Mouse (Mus musculus): Measurements from ENCODE around the gene Atxn7.
"Not testable (repeated sequence)": the region's sequence is repeated elsewhere in the genome, so short reads cannot be mapped to it uniquely, and the experiment has no call there.

Atxn7 gene

DNA sequence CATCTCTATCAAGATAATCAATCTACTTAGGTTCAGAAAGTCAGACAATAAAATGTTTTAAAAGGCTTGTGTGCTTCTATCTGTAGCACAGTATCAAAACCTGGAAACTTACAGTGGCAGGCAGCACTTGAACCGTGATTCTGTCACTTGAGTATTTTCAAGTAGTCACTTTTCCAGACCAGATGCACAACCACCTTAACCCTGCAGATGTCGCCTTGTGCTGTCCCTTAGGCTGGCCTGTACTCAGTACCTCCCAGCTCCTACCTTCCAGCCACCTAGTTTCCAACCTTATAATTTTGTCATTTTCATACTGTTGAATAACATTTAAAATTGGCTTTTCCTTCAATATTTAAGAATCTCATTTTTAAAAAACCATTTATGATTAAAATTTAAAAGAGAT lies 20.9 kb downstream of the Atxn7 start:
- DNase-seq (ENCODE audit: low read depth, low spot score), result no peak

GRCm38 (mm10) chr14:13988397-13988796 lies 27.2 kb downstream of the Atxn7 start:
- no peak for DNase-seq (ENCODE audit: low read depth, low spot score)

DNA sequence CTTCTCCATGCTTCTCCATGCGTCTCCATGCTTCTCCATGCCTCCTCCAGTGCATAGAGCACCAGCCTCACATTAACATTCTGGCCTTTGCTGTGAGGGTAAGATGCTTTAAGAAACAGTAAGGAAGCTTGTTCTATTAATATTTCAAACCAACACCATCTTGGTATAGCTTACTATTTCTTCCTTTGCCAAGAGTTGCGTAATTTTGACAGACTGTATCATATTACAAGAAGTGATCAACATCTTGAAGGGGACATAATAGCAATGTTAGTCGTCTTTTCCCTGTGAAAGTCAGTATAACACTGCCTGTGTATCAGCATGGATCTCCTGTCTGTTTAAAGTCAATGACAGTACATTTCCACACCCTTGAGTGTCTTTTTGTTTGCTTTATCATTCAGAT lies 29.5 kb downstream of the Atxn7 start:
- no peak for DNase-seq (ENCODE audit: low read depth, low spot score)

DNA sequence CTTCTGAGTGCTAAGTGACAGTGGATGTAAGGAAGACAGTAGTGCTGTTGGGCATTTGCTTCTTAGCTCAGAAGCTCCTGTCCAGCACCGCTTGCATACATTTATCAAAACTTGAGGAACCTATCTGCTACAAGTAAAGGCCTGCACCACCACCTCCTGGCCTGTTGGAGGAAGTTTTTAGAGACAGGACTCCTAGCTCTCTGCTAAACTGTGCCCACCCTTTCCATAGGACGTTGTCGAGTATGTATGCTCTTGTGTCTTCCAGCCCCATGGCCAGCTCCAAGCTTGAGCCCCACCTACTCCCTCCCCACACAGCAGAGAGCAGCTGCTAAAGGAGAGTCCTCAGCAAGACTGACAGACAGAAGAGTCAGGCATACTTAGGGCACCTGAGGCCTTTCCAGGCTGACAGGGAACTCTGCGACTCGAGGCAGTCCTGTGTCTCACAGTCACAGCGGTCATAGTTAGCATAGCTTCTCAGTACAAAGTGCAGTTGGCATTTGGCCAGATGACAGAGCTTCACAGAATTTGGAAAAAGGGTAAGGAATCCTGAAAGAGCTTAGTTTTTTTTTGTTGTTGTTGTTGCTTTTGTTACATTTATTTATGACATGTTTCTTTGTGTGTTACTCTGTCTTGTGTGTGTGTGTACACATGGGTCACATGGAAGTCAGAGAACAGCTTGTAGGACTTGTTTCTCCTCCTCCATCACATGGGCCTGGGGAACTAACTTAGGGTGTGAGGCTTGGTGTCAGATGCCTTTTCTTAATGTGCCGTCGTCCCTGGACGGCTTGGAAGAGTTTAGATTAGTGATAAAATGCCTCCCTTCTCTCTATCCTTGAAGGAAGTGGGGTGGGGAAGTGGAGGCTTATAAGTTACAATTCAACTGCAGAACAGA lies 34.2 kb downstream of the Atxn7 start:
- DNase-seq (ENCODE audit: low read depth, low spot score), result no peak

DNA sequence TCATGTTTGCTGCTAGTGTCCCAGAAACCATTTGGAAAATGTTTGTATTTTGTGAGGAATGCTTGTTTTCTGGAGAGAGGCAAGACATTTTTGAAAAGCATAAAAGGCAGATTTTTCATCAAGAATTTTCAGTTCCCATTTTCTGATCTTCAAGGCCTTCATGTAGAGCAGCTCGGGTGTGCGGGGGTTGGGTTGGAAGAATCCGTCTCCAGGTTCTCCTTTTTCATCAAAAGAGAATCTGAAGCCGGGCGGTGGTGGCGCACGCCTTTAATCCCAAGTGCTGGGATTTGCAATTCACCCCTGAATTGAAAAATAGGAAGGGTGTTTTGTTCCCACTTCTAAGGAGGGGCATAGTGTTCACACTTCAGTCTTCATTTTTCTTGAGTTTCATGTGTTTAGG lies 41.5 kb downstream of the Atxn7 start:
- DNase-seq (ENCODE audit: low read depth, low spot score), result no peak

DNA sequence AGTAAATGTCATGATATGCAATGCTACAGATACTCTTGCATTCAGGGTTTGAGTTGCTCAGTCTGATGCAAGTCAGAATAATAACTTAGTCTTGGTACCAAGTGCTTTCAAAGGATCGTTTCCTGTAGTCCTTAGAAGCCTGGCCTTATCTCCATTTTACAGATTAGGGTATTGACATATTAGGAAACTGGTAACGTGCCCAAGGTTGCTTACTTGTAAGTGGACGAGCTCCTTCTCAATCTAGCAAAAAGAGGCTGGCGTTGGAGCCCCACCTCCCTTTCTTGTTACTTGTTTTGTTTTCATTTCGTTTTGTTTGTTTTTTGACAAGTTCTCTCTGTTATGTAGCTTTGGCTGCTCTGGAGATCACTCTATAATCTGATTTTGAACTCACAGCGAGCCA lies 48.5 kb downstream of the Atxn7 start:
- DNase-seq (ENCODE audit: low read depth, low spot score), result no peak

DNA sequence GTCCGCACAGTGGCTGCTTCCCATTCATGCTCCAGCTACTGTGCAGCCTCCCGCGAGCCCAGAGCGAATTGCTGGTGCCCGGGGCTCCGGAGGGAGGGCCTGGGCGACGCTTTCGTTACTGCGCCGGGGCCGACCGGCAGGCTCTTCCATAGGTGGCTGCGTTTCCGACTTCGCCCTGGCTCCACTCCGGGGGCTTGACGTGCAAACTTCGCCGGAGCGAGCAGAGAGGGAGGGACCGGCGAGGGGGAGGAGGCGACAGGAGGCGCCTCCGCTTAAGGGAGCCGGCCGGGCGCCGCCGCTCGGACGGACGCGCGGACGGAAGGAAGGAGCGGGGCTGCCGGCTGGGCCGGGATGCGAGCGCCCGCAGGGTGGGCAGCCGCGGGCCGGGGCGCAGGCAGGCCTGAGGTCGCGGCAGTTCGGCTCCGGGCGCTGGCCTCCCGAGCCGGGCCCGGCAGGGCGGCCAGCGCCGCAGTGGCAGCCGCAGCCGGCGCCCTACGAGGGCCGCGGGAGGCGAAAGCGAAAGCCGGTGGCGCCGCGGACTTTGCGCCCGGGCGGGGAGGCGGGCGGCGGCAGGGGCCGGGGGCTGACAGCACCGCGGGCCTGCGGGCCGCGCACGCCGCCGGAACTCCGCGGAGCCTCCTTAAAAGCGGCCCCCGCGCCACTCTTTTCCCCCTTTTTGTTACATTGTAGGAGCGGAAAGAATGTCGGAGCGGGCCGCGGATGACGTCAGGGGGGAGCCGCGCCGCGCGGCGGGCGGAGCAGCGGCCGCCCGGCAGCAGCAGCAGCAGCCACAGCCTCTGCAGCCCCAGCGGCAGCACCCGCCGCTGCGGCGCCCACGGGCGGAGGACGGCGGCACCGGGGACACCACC lies 51.4 kb downstream of the Atxn7 start:
- DNase-seq (ENCODE audit: low read depth, low spot score), result peak; percentile 61

DNA sequence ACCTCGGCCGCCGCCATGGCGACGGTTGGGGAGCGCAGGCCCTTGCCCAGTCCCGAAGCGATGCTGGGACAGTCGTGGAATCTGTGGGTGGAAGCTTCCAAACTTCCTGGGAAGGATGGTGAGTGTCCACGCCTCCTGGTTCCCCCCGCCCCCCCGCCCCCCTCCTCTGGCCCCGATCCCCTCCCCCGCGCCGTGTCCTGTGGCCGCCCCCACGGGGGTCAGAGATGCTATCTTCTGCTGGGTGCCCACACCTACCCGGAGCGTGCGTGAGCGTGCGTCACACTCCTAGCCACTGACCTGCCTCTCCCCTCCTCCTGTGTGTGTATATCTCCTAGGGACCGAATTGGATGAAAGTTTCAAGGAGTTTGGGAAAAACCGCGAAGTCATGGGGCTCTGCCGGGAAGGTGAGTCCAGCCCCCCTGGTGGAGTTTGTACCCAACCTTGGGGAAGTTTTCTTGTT lies 52.0 kb downstream of the Atxn7 start:
- DNase-seq (ENCODE audit: low read depth, low spot score), result no peak

DNA sequence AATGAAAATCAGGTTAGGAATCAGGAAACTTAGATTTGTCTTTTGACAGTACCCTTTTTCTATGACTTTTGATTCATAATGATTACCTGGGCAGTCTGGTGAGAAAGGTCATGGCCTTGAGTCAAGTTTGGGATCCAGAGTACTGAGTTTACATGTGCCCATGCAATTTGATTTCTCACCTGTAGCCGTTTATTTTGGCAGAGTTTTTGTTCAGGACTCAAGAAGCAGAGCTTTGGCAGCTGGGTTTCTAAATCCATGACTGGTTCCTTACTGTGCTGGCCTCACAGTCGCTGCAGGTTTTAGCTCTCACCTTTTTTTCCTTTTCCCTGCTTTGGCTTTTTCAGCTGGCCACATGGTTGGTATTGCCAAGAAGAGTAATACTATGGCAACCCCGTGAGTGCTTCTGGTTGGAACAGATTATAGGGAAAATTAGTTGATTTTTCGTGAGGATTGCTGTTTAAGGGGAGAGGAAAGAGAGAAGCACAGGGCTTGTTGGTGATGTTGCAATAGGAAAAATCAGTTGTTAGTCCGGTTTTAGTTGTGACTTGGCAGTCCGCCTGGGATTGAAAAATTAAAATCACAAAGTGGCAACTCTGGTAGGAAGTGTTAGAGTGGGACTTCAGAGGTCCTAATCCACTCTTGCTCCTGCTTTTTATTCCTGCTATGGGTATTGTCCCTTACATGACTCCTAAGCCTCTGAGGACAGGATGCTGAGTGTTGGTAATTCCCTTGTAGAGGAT lies 53.6 kb downstream of the Atxn7 start:
- DNase-seq (ENCODE audit: low read depth, low spot score), result no peak

- no peak for DNase-seq (ENCODE audit: low read depth, low spot score)
These were observed 58.1 kb downstream of the Atxn7 start for GRCm38 (mm10) chr14:14019155-14019894.

DNA sequence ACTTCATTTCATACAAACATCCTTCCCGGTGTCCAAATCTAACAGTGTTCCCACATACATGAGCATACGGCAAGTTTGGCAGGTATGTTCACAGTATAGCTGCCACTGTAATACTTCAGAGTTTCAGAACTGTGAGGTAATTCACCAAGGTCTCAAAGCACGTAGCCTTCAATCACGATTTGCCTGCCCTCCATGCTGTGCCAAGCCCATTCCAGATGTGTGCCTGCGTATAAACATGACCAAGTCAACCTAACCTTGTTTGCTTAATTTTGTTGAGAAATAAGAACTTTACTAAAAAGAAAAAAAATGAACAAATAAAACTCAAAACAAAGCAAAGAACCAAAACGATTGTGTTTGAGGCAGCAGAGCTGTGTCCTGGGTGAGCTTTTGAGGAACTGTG lies 60.0 kb downstream of the Atxn7 start:
- no peak for DNase-seq (ENCODE audit: low read depth, low spot score)

DNA sequence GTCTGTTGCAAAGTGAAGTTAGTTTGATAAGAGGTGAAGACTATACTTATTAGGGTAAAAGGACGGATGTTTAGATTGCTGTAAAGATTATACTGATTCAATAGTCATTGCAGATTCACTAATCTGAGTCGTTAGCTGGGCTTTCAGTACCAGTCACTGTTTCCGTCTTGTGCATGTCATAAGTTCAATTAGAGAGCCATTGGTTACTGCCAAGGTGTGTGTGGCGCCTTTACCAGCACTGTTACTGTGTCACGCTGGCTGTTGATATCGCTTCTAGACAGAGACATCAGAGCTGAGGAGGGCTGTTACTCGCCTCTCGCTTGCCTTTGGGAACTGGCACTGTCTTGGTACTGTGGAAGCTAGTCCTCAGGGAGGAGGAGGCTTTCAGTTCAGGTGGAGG lies 64.6 kb downstream of the Atxn7 start:
- DNase-seq (ENCODE audit: low read depth, low spot score), result no peak

- DNase-seq (ENCODE audit: low read depth, low spot score), result no peak
These were observed 69.4 kb downstream of the Atxn7 start for GRCm38 (mm10) chr14:14030621-14031020.

GRCm38 (mm10) chr14:14032842-14033241 lies 71.6 kb downstream of the Atxn7 start:
- no peak for DNase-seq (ENCODE audit: low read depth, low spot score)

GRCm38 (mm10) chr14:14036352-14036751 lies 75.1 kb downstream of the Atxn7 start:
- DNase-seq (ENCODE audit: low read depth, low spot score), result no peak

- no peak for DNase-seq (ENCODE audit: low read depth, low spot score)
These were observed 77.0 kb downstream of the Atxn7 start for GRCm38 (mm10) chr14:14038233-14038632.

GRCm38 (mm10) chr14:14042336-14042735 lies 81.1 kb downstream of the Atxn7 start:
- DNase-seq (ENCODE audit: low read depth, low spot score), result no peak

DNA sequence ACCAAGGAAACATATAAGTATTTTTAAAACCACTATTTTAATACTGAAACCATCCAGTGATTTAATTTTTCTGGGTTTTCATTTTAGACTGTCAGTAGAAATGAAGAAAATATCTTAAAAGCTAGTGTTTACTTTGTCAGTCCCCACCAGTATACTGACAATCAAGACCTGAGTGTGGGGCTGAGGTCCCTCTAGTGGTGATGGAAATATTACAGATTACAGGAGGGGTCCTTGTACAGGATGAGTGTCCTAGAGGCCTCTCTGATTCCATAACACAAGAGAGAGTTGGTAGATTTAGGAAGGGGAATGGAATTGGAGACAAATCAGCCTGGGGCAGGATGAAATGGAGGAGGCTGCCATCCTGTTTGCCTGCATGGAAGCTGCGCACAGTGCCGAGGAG lies 93.1 kb downstream of the Atxn7 start:
- DNase-seq (ENCODE audit: low read depth, low spot score), result no peak

DNA sequence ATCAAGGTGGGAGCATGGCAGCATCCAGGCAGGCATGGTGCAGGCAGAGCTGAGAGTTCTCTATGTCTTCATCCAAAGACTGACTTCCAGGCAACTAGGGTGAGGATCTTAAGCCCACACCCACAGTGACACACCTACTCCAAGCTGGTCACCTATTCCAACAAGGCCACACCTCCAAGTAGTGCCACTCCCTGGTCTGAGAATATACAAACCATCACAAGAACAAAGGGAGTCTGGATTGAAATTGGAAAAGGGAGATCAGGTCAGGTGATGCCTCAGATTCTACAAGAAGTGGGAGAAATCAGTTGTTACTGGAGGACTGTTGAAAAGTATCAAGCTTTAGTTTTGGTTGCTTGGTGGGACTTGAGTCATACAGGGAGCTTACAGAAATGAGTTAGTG lies 98.4 kb downstream of the Atxn7 start:
- DNase-seq (ENCODE audit: low read depth, low spot score), result not testable (repeated sequence)

DNA sequence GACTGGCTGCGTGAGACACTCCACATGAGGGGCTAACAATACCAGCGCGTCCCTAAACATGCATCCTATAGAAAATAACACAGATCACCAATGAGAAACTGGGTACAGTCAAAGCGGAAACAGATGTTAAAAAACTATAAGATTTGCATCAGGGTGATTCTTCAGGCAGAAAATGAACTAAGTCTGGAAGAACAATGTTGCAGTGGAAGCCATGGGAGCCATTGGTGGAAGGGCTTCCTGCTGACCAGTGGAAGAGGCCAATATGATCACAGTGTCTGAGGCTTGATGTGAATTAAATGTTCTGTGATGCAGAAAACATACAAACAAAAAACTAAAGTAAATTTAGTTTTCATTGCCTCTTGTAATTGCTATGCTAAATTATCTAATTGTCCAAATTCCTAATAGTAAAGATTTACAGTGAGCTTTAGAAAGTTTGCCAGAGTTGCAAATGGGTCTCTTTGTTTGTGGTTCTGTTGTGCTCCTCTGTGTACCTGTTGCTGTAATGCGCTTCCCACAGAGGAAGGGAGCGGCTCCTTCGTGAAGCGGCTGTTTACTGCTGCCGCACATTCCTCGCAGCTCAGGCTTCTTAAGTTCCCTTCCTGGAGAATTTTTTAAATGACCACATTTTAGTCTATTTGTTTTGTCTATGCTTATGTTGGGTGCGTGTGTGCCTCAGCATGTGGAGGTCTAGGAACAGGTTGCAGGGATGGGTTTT lies 101.4 kb downstream of the Atxn7 start:
- no peak for DNase-seq (ENCODE audit: low read depth, low spot score)

DNA sequence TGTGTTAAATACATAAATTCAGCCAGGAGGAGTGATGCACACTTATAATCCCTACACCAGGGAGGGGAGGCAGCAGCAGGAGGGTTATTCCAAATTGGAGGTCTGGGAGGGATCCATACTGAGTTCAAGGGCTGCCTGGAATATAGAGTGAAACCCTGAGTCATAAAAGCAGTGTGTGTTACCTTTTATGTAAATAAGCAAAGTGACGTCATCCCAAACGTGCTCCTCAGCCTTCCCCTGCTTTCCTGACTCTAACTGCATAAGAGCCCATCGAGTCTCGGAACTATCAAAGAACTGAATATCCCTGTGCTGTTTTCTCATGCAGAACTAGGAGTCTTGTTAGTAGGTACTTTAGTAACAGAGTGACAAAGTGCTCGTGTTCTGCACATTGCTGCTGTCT lies 102.1 kb downstream of the Atxn7 start:
- no peak for DNase-seq (ENCODE audit: low read depth, low spot score)
